Mouse (Mus musculus) hindbrain, embryonic 10.5 days (tissue): ENCODE data around the gene Lmna. TPM values are rescaled to one million over a fixed set of nuclear protein-coding genes. Genes with fewer than 3 reads are reported as not detected.

Experiments used
- DNase-seq: peaks from one replicate; pipeline ENCODE4 v3.0.0-alpha.2; 2017; ENCODE audit warnings: low spot score
- H3K27ac ChIP-seq: fragments of 300-500 bp; sonication (generic); 2 replicates; pipeline ENCODE4 v1.5.1; 2016; ENCODE audit warnings: mild to moderate bottlenecking, moderate library complexity
- H3K27me3 ChIP-seq: fragments of 300-500 bp; sonication (generic); 2 replicates; pipeline ENCODE4 v1.6.1; 2016; ENCODE audit warnings: mild to moderate bottlenecking; ENCODE audit not compliant: poor library complexity, insufficient read depth, severe bottlenecking
- H3K36me3 ChIP-seq: fragments of 300-500 bp; sonication (generic); 2 replicates; pipeline ENCODE4 v1.6.1; 2016; ENCODE audit warnings: mild to moderate bottlenecking, moderate library complexity
- H3K4me1 ChIP-seq: fragments of 300-500 bp; sonication (generic); replicated peaks from 2 replicates; pipeline ENCODE4 v1.6.1; 2016; ENCODE audit warnings: mild to moderate bottlenecking
- H3K4me3 ChIP-seq: fragments of 300-500 bp; sonication (generic); 2 replicates; pipeline ENCODE4 v1.5.1; 2016; ENCODE audit warnings: mild to moderate bottlenecking, moderate library complexity
- H3K9me3 ChIP-seq: fragments of 300-500 bp; sonication (generic); 2 replicates; pipeline ENCODE4 v1.6.1; 2016; ENCODE audit warnings: mild to moderate bottlenecking, moderate library complexity
- WGBS: fragments of 180-500 bp; shearing (Covaris S2); methylation state at CpG from one replicate; pipeline ENCODE4 v1.1.7; 2016; 5-methylcytosine and 5-hydroxymethylcytosine counted together
- polyA plus RNA-seq: library from polyadenylated mRNA; unstranded; fragments of >200 nt; fragmentation: Nextera tagmentation; extraction: Ambion mirVana; gene quantifications from 2 replicates; pipeline ENCODE4 v1.2.1, GENCODE M21; 2016

The Lmna gene
- polyA plus RNA-seq, 1 experiment from 2014 or later: 24.0 TPM

GRCm38 (mm10) chr3:88535527-88535926 lies 25.8 kb upstream of the Lmna start:
- H3K36me3 ChIP-seq: peaks cover 56% of the 10 kb centered on the region
- no peaks in the 10 kb centered on the region for H3K9me3 ChIP-seq
- DNase-seq: no peak
- peak overlapping the region; percentile 100 for H3K27ac ChIP-seq
- no peaks in the 10 kb centered on the region for H3K27me3 ChIP-seq
- H3K4me1 ChIP-seq: peaks cover 72% of the 10 kb centered on the region
- 41% methylated on average over 4 of the region's 4 CpGs for WGBS
- peak overlapping the region; percentile 96 for H3K4me3 ChIP-seq

- peak overlapping the region; percentile 96 for H3K4me3 ChIP-seq
- H3K36me3 ChIP-seq: peaks cover 51% of the 10 kb centered on the region
- H3K4me1 ChIP-seq: peaks cover 72% of the 10 kb centered on the region
- 5% methylated on average over 3 of the region's 3 CpGs for WGBS
- H3K27ac ChIP-seq: peak overlapping the region; percentile 100
- DNase-seq: no peak
- no peaks in the 10 kb centered on the region for H3K27me3 ChIP-seq
- H3K9me3 ChIP-seq: no peaks in the 10 kb centered on the region
Observed at GRCm38 (mm10) chr3:88535005-88535404, 25.2 kb upstream of the Lmna start.

DNA sequence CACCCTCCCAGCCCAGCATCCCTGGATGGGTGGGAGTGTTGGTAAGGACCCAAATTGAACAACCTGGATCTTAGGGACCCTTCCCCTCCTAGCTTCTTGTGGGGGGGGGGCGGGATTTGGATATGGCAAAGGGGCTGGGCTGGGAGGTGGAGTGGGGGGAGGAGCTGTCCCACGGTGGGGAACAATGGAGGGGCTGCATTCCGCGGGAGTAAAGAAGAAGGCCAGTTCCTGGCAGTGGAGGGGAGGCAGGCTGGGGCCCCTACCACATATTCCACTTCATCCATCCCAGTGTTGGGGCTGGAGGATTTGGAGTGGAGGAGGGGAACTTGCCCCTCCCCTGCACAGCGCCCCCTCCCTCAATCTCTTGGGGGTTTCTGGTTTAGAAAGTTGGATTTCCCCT lies 23.9 kb upstream of the Lmna start:
- peaks cover 53% of the 10 kb centered on the region for H3K36me3 ChIP-seq
- WGBS: 2% methylated on average over 4 of the region's 5 CpGs
- peak overlapping the region; percentile 100 for H3K27ac ChIP-seq
- H3K27me3 ChIP-seq: no peaks in the 10 kb centered on the region
- peaks cover 73% of the 10 kb centered on the region for H3K4me1 ChIP-seq
- no peak for DNase-seq
- no peaks in the 10 kb centered on the region for H3K9me3 ChIP-seq
- peak overlapping the region; percentile 96 for H3K4me3 ChIP-seq

DNA sequence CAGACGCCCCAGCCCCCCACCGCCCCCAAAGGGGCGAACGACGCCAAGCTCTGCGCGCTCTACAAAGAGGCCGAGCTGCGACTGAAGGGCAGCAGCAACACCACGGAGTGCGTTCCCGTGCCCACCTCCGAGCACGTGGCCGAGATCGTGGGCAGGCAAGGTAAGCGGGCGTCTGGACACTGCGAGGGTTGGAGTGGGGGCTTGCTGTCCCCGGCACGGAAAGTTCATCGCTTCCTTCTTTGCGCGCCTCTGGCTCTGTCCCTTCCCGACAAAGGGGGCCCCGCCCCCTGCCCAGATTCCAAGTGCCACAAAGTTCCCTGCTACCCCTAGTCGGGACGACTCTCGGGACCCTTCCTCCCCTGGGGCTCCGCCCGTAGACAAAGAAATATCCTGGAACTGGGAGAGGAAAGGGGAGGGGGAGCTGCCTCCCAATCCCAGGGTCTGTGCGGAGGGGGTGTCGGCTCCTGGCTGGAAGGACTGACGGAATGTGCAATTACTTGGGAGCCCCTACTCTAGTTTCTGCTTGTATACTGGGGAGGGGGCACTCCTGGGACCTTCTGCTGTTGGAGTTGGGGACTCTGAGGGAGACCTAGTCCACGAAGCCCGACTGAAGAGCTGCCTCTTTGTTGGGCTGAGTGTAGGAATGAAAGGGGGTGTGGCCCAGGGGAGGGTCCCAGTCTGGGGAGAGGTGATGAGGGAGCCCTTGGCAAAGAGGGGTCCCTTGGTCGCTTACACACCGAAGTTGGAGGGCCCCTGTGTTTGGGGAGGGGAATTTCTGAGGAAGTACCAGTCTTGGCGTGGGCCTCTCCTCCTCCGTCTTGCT lies 23.1 kb upstream of the Lmna start:
- H3K27ac ChIP-seq: peak overlapping the region; percentile 100
- H3K36me3 ChIP-seq: peaks cover 44% of the 10 kb centered on the region
- peak overlapping the region; percentile 96 for H3K4me3 ChIP-seq
- peaks cover 73% of the 10 kb centered on the region for H3K4me1 ChIP-seq
- no peaks in the 10 kb centered on the region for H3K27me3 ChIP-seq
- no peaks in the 10 kb centered on the region for H3K9me3 ChIP-seq
- WGBS: under 1% methylated on average over 40 of the region's 40 CpGs
- peak; percentile 81 for DNase-seq

GRCm38 (mm10) chr3:88532299-88532674 lies 22.5 kb upstream of the Lmna start, which contains the start of gene Mex3a:
TSS of gene Mex3a (plus strand) at chr3:88532395.
- H3K4me3 ChIP-seq: peak within 1 kb of the TSS; percentile 96
- no peak for DNase-seq
- H3K36me3 ChIP-seq: peaks cover 38% of the 10 kb centered on the region
- under 1% methylated on average over 31 of the region's 31 CpGs for WGBS
- peak within 1 kb of the TSS; percentile 100 for H3K27ac ChIP-seq
- peaks cover 73% of the 10 kb centered on the region for H3K4me1 ChIP-seq
- H3K9me3 ChIP-seq: no peaks in the 10 kb centered on the region
- H3K27me3 ChIP-seq: no peaks in the 10 kb centered on the region

- DNase-seq: peak; percentile 95
- H3K9me3 ChIP-seq: no peaks in the 10 kb centered on the region
- H3K27me3 ChIP-seq: no peaks in the 10 kb centered on the region
- peaks cover 73% of the 10 kb centered on the region for H3K4me1 ChIP-seq
- H3K36me3 ChIP-seq: peaks cover 32% of the 10 kb centered on the region
- H3K27ac ChIP-seq: peak overlapping the region; percentile 100
- under 1% methylated on average over 62 of the region's 63 CpGs for WGBS
- H3K4me3 ChIP-seq: peak overlapping the region; percentile 96
Observed at GRCm38 (mm10) chr3:88531348-88532298, 21.9 kb upstream of the Lmna start.

- Histone ChIP-seq H3K9me3 (no peaks in the 10 kb centered on the region), H3K4me3 (peak overlapping the region; percentile 96), H3K36me3 (peaks cover 22% of the 10 kb centered on the region), H3K27ac (peak overlapping the region; percentile 100), H3K4me1 (peaks cover 73% of the 10 kb centered on the region), H3K27me3 (no peaks in the 10 kb centered on the region)
- WGBS: 9% methylated on average over 11 of the region's 11 CpGs
- peak; percentile 52 for DNase-seq
Observed at GRCm38 (mm10) chr3:88530082-88530864, 20.5 kb upstream of the Lmna start.

GRCm38 (mm10) chr3:88529204-88530000 lies 19.6 kb upstream of the Lmna start:
- Histone ChIP-seq H3K27me3 (no peaks in the 10 kb centered on the region), H3K27ac (peak overlapping the region; percentile 100), H3K36me3 (peaks cover 22% of the 10 kb centered on the region), H3K9me3 (no peaks in the 10 kb centered on the region), H3K4me1 (peaks cover 64% of the 10 kb centered on the region), H3K4me3 (peak overlapping the region; percentile 96)
- DNase-seq: peak; percentile 19
- 36% methylated on average over 7 of the region's 7 CpGs for WGBS

GRCm38 (mm10) chr3:88528646-88529045 lies 18.9 kb upstream of the Lmna start:
- 86% methylated on average over 11 of the region's 11 CpGs for WGBS
- peak overlapping the region; percentile 96; the same call in 1 of the 2 replicates for H3K4me3 ChIP-seq

DNA sequence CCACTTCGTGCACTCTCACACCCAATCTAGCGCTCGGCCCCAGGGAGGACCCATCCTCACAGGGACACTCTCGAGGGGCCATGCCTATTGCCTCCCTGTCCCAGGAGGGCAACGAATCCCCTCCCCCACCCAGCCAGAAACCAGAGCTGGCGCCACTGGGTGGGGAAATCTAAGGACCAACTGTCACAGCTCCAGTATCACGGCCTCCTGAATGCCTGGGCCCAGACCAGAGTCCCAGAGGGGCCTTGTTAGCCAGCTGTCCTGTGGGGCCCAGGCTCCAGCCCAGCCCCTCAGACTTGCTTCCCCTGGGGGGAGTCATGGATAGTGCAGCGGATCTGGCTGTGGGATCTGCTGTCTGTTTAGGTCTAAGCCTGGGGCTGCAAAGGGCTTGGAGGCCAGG lies 17.8 kb upstream of the Lmna start:
- Histone ChIP-seq H3K9me3 (no peaks in the 10 kb centered on the region), H3K36me3 (peaks cover 37% of the 10 kb centered on the region), H3K4me3 (peak overlapping the region; percentile 37), H3K27me3 (no peaks in the 10 kb centered on the region), H3K4me1 (peaks cover 56% of the 10 kb centered on the region), H3K27ac (peak overlapping the region; percentile 78)
- WGBS: 27% methylated on average over 8 of the region's 8 CpGs
- no peak for DNase-seq

More at GRCm38 (mm10) chr3:88528646-88529045, 18.9 kb upstream of the Lmna start:
- H3K4me1 ChIP-seq: peaks cover 57% of the 10 kb centered on the region
- no peak for DNase-seq
- H3K36me3 ChIP-seq: peaks cover 27% of the 10 kb centered on the region
- H3K9me3 ChIP-seq: no peaks in the 10 kb centered on the region
- H3K27ac ChIP-seq: peak overlapping the region; percentile 100; the same call in 1 of the 2 replicates
- H3K27me3 ChIP-seq: no peaks in the 10 kb centered on the region

GRCm38 (mm10) chr3:88526157-88527131 lies 16.7 kb upstream of the Lmna start:
- WGBS: 34% methylated on average over 17 of the region's 17 CpGs
- Histone ChIP-seq H3K9me3 (no peaks in the 10 kb centered on the region), H3K4me3 (peak overlapping the region; percentile 23), H3K27me3 (no peaks in the 10 kb centered on the region), H3K4me1 (peaks cover 62% of the 10 kb centered on the region), H3K27ac (peak overlapping the region; percentile 4; the same call in 1 of the 2 replicates), H3K36me3 (peaks cover 38% of the 10 kb centered on the region)
- peak; percentile 90 for DNase-seq
